Mouse (Mus musculus) small intestine, adult 2 months (tissue): ENCODE results near the gene Arid5b. TPM values are rescaled to one million over a fixed set of nuclear protein-coding genes. Genes with fewer than 3 reads are reported as not detected.
A peak's percentile ranks its signal among the peaks of the same experiment; 100 is the strongest.

ENCODE experiments used
- H3K27ac ChIP-seq: fragments of 200-500 bp; 2 replicates; pipeline ENCODE4 v1.5.1; 2012; ENCODE audit warnings: low read depth, low read length, control low read depth, inconsistent platforms; ENCODE audit not compliant: insufficient read depth
- H3K27me3 ChIP-seq: fragments of 200-500 bp; 2 replicates; pipeline ENCODE4 v1.6.1; 2012; ENCODE audit warnings: mild to moderate bottlenecking, moderate library complexity, low read length, inconsistent platforms; ENCODE audit not compliant: control insufficient read depth, insufficient read depth
- H3K36me3 ChIP-seq: fragments of 200-500 bp; 2 replicates; pipeline ENCODE4 v1.6.1; 2012; ENCODE audit warnings: mild to moderate bottlenecking, low read length, control low read depth, inconsistent platforms; ENCODE audit not compliant: control insufficient read depth, insufficient read depth
- H3K4me1 ChIP-seq: fragments of 200-500 bp; 2 replicates; pipeline ENCODE4 v1.6.1; 2012; ENCODE audit warnings: low read length, inconsistent platforms, mixed read lengths; ENCODE audit not compliant: control insufficient read depth, insufficient read depth, insufficient read length
- H3K4me3 ChIP-seq: fragments of 200-500 bp; 2 replicates; pipeline ENCODE4 v1.5.1; 2012; ENCODE audit warnings: low read depth, mild to moderate bottlenecking, control low read depth, inconsistent platforms, low read length, moderate library complexity
- CTCF ChIP-seq: fragments of 200-500 bp; IDR thresholded peaks from 2 replicates; pipeline ENCODE4 v1.5.1; 2012; ENCODE audit warnings: low read depth, mild to moderate bottlenecking, control low read depth, inconsistent platforms, low read length, moderate library complexity, mixed read lengths; ENCODE audit not compliant: insufficient replicate concordance, insufficient read length; ENCODE audit errors: extremely low read depth
- POLR2A ChIP-seq: fragments of 200-500 bp; IDR thresholded peaks from 2 replicates; pipeline ENCODE4 v1.6.1; 2012; ENCODE audit warnings: low read depth, mild to moderate bottlenecking, control low read depth, inconsistent platforms, low read length, moderate library complexity
- WGBS: fragments of 180-500 bp; shearing (Covaris S2); methylation state at CpG from one replicate; pipeline ENCODE4 v1.1.7; 2018; 5-methylcytosine and 5-hydroxymethylcytosine counted together
- polyA plus RNA-seq: library from polyadenylated mRNA; depleted of rRNA; stranded (reverse); fragments of >200 nt; gene quantifications from 2 replicates; pipeline ENCODE4 v1.2.3, GENCODE M21; 2012

Arid5b gene
- polyA plus RNA-seq, 1 experiment: 3.3 TPM

DNA sequence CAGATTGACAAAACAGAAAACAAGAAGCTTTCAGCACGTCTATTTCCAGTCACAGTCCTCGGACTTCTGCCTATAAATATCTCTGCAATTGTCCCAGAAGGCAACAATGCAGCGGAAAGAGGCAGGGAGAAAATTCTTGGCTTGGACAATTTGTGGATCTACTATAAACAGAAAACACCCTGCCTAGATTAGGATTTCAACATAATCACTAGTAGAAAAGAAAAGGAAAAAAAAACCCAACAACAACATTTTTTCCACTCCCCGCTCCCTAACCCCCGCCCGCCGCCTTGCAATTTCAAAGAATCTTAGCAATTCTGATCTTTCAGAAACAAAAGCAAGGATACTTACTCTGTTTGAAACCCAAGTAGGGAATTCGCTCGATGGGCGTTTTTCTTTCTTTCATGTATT, 150.1 kb downstream of the Arid5b start:
- 0 out of 2 replicates have a peak overlapping the region, but pooled peaks have one; percentile 23 for H3K27ac ChIP-seq
- H3K4me1 ChIP-seq: peaks cover 4% of the 10 kb centered on the region; the same call in 1 of the 2 replicates
- H3K27me3 ChIP-seq: no peaks in the 10 kb centered on the region
- 67% methylated on average over 10 of the region's 10 CpGs for WGBS
- no peak overlapping the region for H3K4me3 ChIP-seq
- no peak for TF ChIP-seq CTCF
- no peak for TF ChIP-seq POLR2A
- peaks cover 23% of the 10 kb centered on the region for H3K36me3 ChIP-seq

GRCm38 (mm10) chr10:68127604-68128256, 150.8 kb downstream of the Arid5b start:
- Histone ChIP-seq H3K4me3 (no peak overlapping the region), H3K27me3 (no peaks in the 10 kb centered on the region), H3K4me1 (peaks cover 4% of the 10 kb centered on the region; the same call in 1 of the 2 replicates), H3K36me3 (peaks cover 16% of the 10 kb centered on the region), H3K27ac (peak overlapping the region; percentile 80)
- no peak for TF ChIP-seq POLR2A
- TF ChIP-seq CTCF: no peak
- WGBS: 18% methylated on average over 6 of the region's 6 CpGs

DNA sequence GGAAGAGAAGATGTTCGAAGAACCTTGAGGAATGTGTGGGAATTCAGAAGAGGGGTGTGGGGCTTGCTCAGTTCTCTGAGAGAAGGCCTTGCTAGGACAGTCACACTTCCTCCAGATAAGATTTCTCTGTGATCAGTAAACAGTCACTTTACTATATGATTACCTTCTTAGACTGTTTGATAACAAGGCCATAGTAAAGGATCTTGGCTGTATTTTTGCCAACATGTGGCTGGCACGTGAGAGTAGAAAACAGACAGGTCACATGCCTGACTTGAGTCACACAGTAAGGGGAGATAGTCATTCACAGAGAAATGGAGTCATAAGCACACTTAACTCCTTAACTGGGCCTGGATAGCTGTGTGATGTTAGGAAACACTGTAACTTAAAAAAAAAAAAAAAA, 151.4 kb downstream of the Arid5b start:
- Histone ChIP-seq H3K27me3 (no peaks in the 10 kb centered on the region), H3K4me3 (no peak overlapping the region), H3K27ac (peak overlapping the region; percentile 80), H3K36me3 (peaks cover 12% of the 10 kb centered on the region), H3K4me1 (peaks cover 4% of the 10 kb centered on the region; the same call in 1 of the 2 replicates)
- 17% methylated on average over 2 of the region's 2 CpGs for WGBS
- no peak for TF ChIP-seq POLR2A
- TF ChIP-seq CTCF: no peak

DNA sequence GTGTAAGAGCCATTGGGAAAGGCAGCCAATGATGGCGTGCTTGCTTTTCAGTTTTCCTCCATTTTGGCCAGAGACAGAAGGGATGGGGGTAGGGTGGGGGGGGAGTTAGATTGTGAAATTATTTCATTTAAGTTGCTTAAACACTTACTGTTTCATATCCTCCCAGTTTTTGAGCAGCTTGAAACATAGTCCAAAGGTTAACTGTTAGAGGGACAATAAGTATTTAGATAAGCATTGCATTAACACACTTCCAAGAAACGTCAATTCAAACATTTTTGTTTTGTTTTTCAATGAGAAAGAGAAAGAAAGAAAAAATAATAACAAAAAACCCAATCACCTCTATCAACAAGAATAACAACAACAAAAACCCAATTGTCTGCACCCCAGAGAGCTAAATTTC, 152.0 kb downstream of the Arid5b start:
- TF ChIP-seq CTCF: no peak
- no peak for TF ChIP-seq POLR2A
- peak overlapping the region; percentile 80 for H3K27ac ChIP-seq
- no peaks in the 10 kb centered on the region for H3K27me3 ChIP-seq
- WGBS: 29% methylated on average over 2 of the region's 2 CpGs
- H3K36me3 ChIP-seq: peaks cover 8% of the 10 kb centered on the region
- no peak overlapping the region for H3K4me3 ChIP-seq
- H3K4me1 ChIP-seq: peaks cover 4% of the 10 kb centered on the region; the same call in 1 of the 2 replicates

DNA sequence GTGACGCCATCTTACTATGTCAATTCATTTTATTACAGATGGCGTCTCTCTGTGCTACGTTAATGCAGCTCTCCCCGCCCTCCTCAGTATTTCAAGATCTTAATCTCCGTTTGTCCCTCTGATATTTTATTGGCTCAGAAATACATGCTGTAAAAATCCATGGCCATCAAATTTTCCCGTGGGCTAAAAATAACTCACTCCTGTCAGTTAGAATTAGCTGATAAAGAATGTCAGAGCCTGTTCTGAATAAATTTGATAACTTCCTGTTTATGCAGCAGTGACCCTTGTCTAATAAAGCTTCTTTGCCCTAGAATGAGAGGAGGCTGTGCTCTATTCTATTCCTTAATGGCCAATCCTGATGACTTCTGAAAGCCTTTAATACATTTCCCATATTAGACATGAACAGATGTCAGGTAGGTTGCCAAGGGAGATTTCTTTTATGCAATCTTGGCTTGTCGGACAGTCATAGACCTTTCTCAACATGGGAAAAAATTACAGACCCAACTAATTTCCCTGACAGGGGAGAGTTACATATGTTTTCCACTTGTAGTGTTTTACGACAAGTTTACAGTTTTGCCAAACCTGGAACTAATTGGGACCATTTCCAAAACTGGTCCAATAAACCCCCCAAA, 152.5 kb downstream of the Arid5b start:
- 27% methylated on average over 8 of the region's 8 CpGs for WGBS
- peaks cover 8% of the 10 kb centered on the region for H3K36me3 ChIP-seq
- H3K27ac ChIP-seq: peak overlapping the region; percentile 80
- no peak overlapping the region for H3K4me3 ChIP-seq
- peaks cover 4% of the 10 kb centered on the region; the same call in 1 of the 2 replicates for H3K4me1 ChIP-seq
- no peak for TF ChIP-seq CTCF
- no peak for TF ChIP-seq POLR2A
- no peaks in the 10 kb centered on the region for H3K27me3 ChIP-seq

DNA sequence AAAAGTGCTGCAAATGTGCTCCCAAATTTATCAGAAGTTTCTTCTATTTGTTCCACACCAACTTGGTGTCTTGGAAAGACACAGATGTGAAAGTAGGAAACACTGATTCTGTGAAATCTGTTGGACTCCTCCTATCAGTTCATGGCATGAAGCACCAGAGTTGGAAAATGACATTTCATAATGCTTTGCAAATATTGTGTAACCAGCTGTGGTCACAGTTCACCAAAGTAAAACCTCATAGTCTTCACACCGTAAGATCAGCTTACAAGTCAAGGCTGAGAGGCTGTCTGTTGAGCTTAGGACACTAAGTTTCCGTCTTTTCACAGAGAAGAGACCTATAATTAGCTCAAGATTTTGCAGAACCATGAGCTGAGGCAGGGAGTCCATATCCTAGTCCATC, 153.6 kb downstream of the Arid5b start:
- Histone ChIP-seq H3K27ac (peak overlapping the region; percentile 26; the same call in 1 of the 2 replicates), H3K27me3 (no peaks in the 10 kb centered on the region), H3K4me1 (peaks cover 4% of the 10 kb centered on the region; the same call in 1 of the 2 replicates), H3K36me3 (peaks cover 5% of the 10 kb centered on the region; the same call in 1 of the 2 replicates), H3K4me3 (no peak overlapping the region)
- 53% methylated on average over 2 of the region's 2 CpGs for WGBS
- TF ChIP-seq POLR2A: no peak
- no peak for TF ChIP-seq CTCF

GRCm38 (mm10) chr10:68123446-68123845, 155.1 kb downstream of the Arid5b start:
- peaks cover 4% of the 10 kb centered on the region; the same call in 1 of the 2 replicates for H3K4me1 ChIP-seq
- H3K27ac ChIP-seq: no peak overlapping the region
- H3K4me3 ChIP-seq: no peak overlapping the region
- peaks cover 9% of the 10 kb centered on the region for H3K36me3 ChIP-seq
- no peaks in the 10 kb centered on the region for H3K27me3 ChIP-seq
- TF ChIP-seq POLR2A (no peak), CTCF (no peak)
- 83% methylated on average over 4 of the region's 4 CpGs for WGBS
